Comparison of ENCODE assay signal across 19 mouse cellular contexts in the genomic region with DNA sequence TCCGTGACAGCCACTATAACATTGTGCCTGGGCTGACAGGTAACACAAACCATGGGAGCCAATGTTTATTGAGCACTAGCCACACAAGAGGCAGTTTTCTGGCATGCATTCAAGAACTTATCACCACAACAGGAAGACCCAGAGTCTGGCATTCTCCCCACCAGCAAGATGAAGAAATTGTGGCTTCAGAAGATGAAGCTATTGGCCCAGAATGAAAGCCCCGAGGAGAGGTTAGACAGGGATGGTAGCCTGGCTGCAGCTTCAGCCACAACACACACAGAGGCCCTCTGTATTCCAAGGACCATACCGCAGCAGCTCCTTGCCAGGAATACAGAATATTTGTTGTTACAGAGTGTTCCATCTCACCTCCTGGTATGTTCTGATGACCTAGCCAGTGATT.
DNase-seq lines count a peak whose midpoint lies in the region; ATAC-seq and TF ChIP-seq lines count a peak whose summit lies in the region.
"Had no signal": no experiment of that assay in that cellular context is flagged by ENCODE, and none has a peak within 500 bp of the region (broad histone marks: within the 10 kb centered on the region; RNA-seq: fewer than 3 reads in every experiment).

No protein-coding gene starts in this region.

- H3K4me3 ChIP-seq in embryonic facial prominence, embryonic 14.5 days (ENCODE audit: low read depth, low read length) = no peak overlapping the region
- no peak overlapping the region for H3K4me3 ChIP-seq in embryonic facial prominence, embryonic 10.5 days
- H3K4me3 ChIP-seq in layer of hippocampus, adult 2 months = no peak overlapping the region
- H3K4me3 ChIP-seq: forebrain, embryonic 13.5 days had no signal

- 0 out of 2 replicates have a peak, but pooled peaks cover 6% of the 10 kb centered on the region for H3K4me1 ChIP-seq in embryonic facial prominence, embryonic 14.5 days (ENCODE audit: control insufficient read depth, insufficient read depth, low read length)
- H3K4me1 ChIP-seq in embryonic facial prominence, embryonic 10.5 days = 0 out of 2 replicates have a peak, but pooled peaks cover 2% of the 10 kb centered on the region
- H3K4me1 ChIP-seq: forebrain, embryonic 13.5 days had no signal

- no peaks in the 10 kb centered on the region for H3K9me3 ChIP-seq in embryonic facial prominence, embryonic 14.5 days (ENCODE audit: control insufficient read depth, low read length)
- H3K9me3 ChIP-seq in embryonic facial prominence, embryonic 10.5 days = no peaks in the 10 kb centered on the region
- H3K9me3 ChIP-seq: forebrain, embryonic 13.5 days had no signal

- no peak overlapping the region for H3K9ac ChIP-seq in embryonic facial prominence, embryonic 14.5 days (ENCODE audit: low read depth, low read length)
- H3K9ac ChIP-seq: forebrain, embryonic 13.5 days; hindbrain, embryonic 14.5 days had no signal

- 47% methylated on average over 3 of the region's 3 CpGs for WGBS in embryonic facial prominence, embryonic 14.5 days
- 73% methylated on average over 3 of the region's 3 CpGs for WGBS in embryonic facial prominence, embryonic 10.5 days

- no peak overlapping the region for H3K27ac ChIP-seq in embryonic facial prominence, embryonic 14.5 days (replicated peaks; ENCODE audit: low read depth, low read length)
- no peak overlapping the region for H3K27ac ChIP-seq in embryonic facial prominence, embryonic 10.5 days (replicated peaks)
- H3K27ac ChIP-seq in layer of hippocampus, adult 2 months = peak overlapping the region; percentile 64
- H3K27ac ChIP-seq: forebrain, embryonic 13.5 days; hindbrain, embryonic 14.5 days; macrophage had no signal

- H3K36me3 ChIP-seq in embryonic facial prominence, embryonic 14.5 days (ENCODE audit: control insufficient read depth, insufficient read depth, low read length) = no peaks in the 10 kb centered on the region
- H3K36me3 ChIP-seq in embryonic facial prominence, embryonic 10.5 days (replicated peaks) = no peaks in the 10 kb centered on the region

- no peak for TF ChIP-seq POLR2A in brain, embryonic 14.5 days (IDR thresholded peaks at IDR 0.05; ENCODE audit: borderline replicate concordance, extremely low read depth, insufficient read depth, insufficient read length, poor library complexity, severe bottlenecking)

- H3K27me3 ChIP-seq in embryonic facial prominence, embryonic 14.5 days (replicated peaks; ENCODE audit: control insufficient read depth, insufficient read depth, low read length) = no peaks in the 10 kb centered on the region
- H3K27me3 ChIP-seq in embryonic facial prominence, embryonic 10.5 days (replicated peaks; ENCODE audit: low read depth, poor library complexity, severe bottlenecking) = no peaks in the 10 kb centered on the region
- H3K27me3 ChIP-seq: forebrain, embryonic 13.5 days had no signal

- H3K4me2 ChIP-seq in embryonic facial prominence, embryonic 14.5 days (ENCODE audit: low read depth, low read length) = no peak overlapping the region
- H3K4me2 ChIP-seq: forebrain, embryonic 13.5 days; hindbrain, embryonic 14.5 days; liver, embryonic 11.5 days had no signal

- DNase-seq in embryonic facial prominence, embryonic 14.5 days (ENCODE audit: low spot score) = peak; percentile 44
- no peak for DNase-seq in embryonic facial prominence, embryonic 10.5 days (ENCODE audit: low spot score)
- no peak for DNase-seq in layer of hippocampus, adult 2 months (ENCODE audit: low spot score in 2 of 2)
- no peak for DNase-seq in layer of hippocampus, adult 18-20 months (ENCODE audit: low spot score in 2 of 2)
- DNase-seq in 3T3-L1 (ENCODE audit: low read depth, low spot score) = peak; percentile 38
- peak; percentile 11 for DNase-seq in brain, embryonic 14.5 days (ENCODE audit: low read depth)
- DNase-seq in spleen, postnatal 36 days (ENCODE audit: low spot score in 2 of 2) = no peak
- DNase-seq: cerebellum, adult 9-10 months; heart, postnatal 10 days; kidney, adult 18-20 months; kidney, postnatal 36 days; layer of hippocampus, postnatal 36 days; midbrain, embryonic 14.5 days; thymus, adult 2 months had no signal

- no peak for ATAC-seq in embryonic facial prominence, embryonic 14.5 days (ENCODE audit: low read depth)
- ATAC-seq in frontal cortex, adult (ENCODE audit: low TSS enrichment) = no peak
- ATAC-seq: forebrain, embryonic 13.5 days had no signal

- TF ChIP-seq CTCF in layer of hippocampus, adult 2 months (conservative IDR thresholded peaks at IDR 0.05) = no peak
- no peak for TF ChIP-seq CTCF in brain, embryonic 14.5 days (IDR thresholded peaks at IDR 0.05; ENCODE audit: borderline replicate concordance, extremely low read depth, insufficient read depth, insufficient read length)

Comparison
In these comparisons a context has a peak if more than half of its experiments do, and no peak if none do; other contexts are left out.
1. DNase-seq: peak in embryonic facial prominence, embryonic 14.5 days (single experiment), 3T3-L1 (single experiment) and brain, embryonic 14.5 days (single experiment); none in embryonic facial prominence, embryonic 10.5 days (single experiment), layer of hippocampus, adult 2 months (0 of 2), layer of hippocampus, adult 18-20 months (0 of 2) and spleen, postnatal 36 days (0 of 2).